Mouse (Mus musculus) heart, embryonic 12.5 days (tissue): ENCODE data around the gene Gm7361. TPM values are rescaled to one million over a fixed set of nuclear protein-coding genes. Genes with fewer than 3 reads are reported as not detected.

ENCODE experiments used
- polyA plus RNA-seq: library from polyadenylated mRNA; unstranded; fragments of >200 nt; fragmentation: Nextera tagmentation; extraction: Ambion mirVana; gene quantifications from 2 replicates; pipeline ENCODE4 v1.2.1, GENCODE M21; 2016

Gene Gm7361
- polyA plus RNA-seq, 1 experiment from 2014 or later = not detected

Other genes starting within 250 kb of the Gm7361 start
- not detected in 2 replicates for gene Gm5862, start 234.8 kb upstream of the Gm7361 start, polyA plus RNA-seq
- 0.06 and 0.10 TPM in 2 replicates for gene Speer4a, start 218.1 kb upstream of the Gm7361 start, polyA plus RNA-seq
- gene Gm7347, start 199.1 kb upstream of the Gm7361 start, polyA plus RNA-seq = 0.19 TPM in 1 of 2 replicates, not detected in the other
- 0.06 TPM in 1 of 2 replicates, not detected in the other for gene Gm10471, start 168.4 kb upstream of the Gm7361 start, polyA plus RNA-seq
- gene 5031410I06Rik, start 152.3 kb upstream of the Gm7361 start, polyA plus RNA-seq = 0.09 TPM in 1 of 2 replicates, not detected in the other
- 0.12 and 0.17 TPM in 2 replicates for gene Gm10220, start 136.3 kb upstream of the Gm7361 start, polyA plus RNA-seq